Mouse (Mus musculus) stomach, embryonic 15.5 days (tissue): ENCODE measurements around the gene Dnajc16. TPM values are rescaled to one million over a fixed set of nuclear protein-coding genes. Genes with fewer than 3 reads are reported as not detected.

ENCODE experiments used
- ATAC-seq: fragments of 200-750 bp; cut with Nextera tagmentation; 2 replicates; pipeline ENCODE4 v1.8.0; 2017; ENCODE audit warnings: low read depth, moderate number of reproducible peaks, moderate TSS enrichment; ENCODE audit not compliant: insufficient read depth, low FRiP score
- H3K27ac ChIP-seq: fragments of 300-500 bp; sonication (generic); 2 replicates; pipeline ENCODE4 v1.5.1; 2015; ENCODE audit warnings: mild to moderate bottlenecking, inconsistent platforms
- H3K27me3 ChIP-seq: fragments of 300-500 bp; sonication (generic); replicated peaks from 2 replicates; pipeline ENCODE4 v1.6.1; 2015; ENCODE audit warnings: inconsistent platforms
- H3K36me3 ChIP-seq: fragments of 300-500 bp; sonication (generic); 2 replicates; pipeline ENCODE4 v1.6.1; 2015; ENCODE audit warnings: inconsistent platforms
- H3K4me1 ChIP-seq: fragments of 300-500 bp; sonication (generic); 2 replicates; pipeline ENCODE4 v1.6.1; 2015; ENCODE audit warnings: inconsistent platforms
- H3K4me2 ChIP-seq: fragments of 300-500 bp; sonication (generic); 2 replicates; pipeline ENCODE4 v1.6.1; 2015; ENCODE audit warnings: mild to moderate bottlenecking, inconsistent platforms
- H3K4me3 ChIP-seq: fragments of 300-500 bp; sonication (generic); replicated peaks from 2 replicates; pipeline ENCODE4 v1.5.1; 2015; ENCODE audit warnings: inconsistent platforms
- H3K9ac ChIP-seq: fragments of 300-500 bp; sonication (generic); 2 replicates; pipeline ENCODE4 v1.6.1; 2015; ENCODE audit warnings: inconsistent platforms
- H3K9me3 ChIP-seq: fragments of 300-500 bp; sonication (generic); 2 replicates; pipeline ENCODE4 v1.6.1; 2016; ENCODE audit warnings: inconsistent platforms
- WGBS: fragments of 180-500 bp; shearing (Covaris S2); methylation state at CpG from one replicate; pipeline ENCODE4 v1.1.7; 2015; 5-methylcytosine and 5-hydroxymethylcytosine counted together
- polyA plus RNA-seq: library from polyadenylated mRNA; unstranded; fragments of >200 nt; fragmentation: Nextera tagmentation; extraction: Ambion mirVana; gene quantifications from 2 replicates; pipeline ENCODE4 v1.2.1, GENCODE M21; 2015

The Dnajc16 gene
- polyA plus RNA-seq, 1 experiment from 2014 or later = 3.9 TPM

DNA sequence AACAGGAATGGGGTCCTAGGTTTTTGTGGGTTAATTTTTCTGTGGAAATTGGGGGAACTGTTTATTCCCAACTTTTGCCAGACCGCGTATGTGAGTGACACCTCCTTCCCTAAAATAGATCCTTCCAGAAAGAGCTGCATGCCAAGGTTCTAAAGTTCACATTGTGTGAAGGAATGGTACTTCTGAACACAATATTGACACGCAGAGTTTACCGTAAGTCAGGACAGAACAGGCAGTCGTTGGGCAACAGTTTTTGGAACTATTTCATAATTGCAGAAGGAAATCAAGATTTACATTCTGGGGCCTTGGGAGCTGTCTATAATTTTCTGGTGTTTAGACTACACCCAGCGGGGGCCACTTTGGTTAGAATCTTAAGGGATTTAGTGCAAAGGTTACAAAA, 68.8 kb downstream of the Dnajc16 start:
- peak overlapping the region; percentile 40 for H3K27ac ChIP-seq
- 0 out of 2 replicates have a peak, but pooled peaks cover 6% of the 10 kb centered on the region for H3K36me3 ChIP-seq
- H3K4me3 ChIP-seq = peak overlapping the region; percentile 82
- H3K4me2 ChIP-seq = peak overlapping the region; percentile 69
- peak overlapping the region; percentile 77; the same call in 1 of the 2 replicates for H3K9ac ChIP-seq
- no peaks in the 10 kb centered on the region for H3K27me3 ChIP-seq
- no peak for ATAC-seq
- WGBS = 31% methylated on average over 6 of the region's 6 CpGs
- peaks cover 33% of the 10 kb centered on the region for H3K4me1 ChIP-seq
- H3K9me3 ChIP-seq = no peaks in the 10 kb centered on the region

GRCm38 (mm10) chr4:141720761-141721523, 69.8 kb downstream of the Dnajc16 start:
- peak overlapping the region; percentile 40 for H3K27ac ChIP-seq
- H3K4me3 ChIP-seq = peak overlapping the region; percentile 82
- H3K9ac ChIP-seq = no peak overlapping the region
- H3K4me1 ChIP-seq = peaks cover 33% of the 10 kb centered on the region
- H3K4me2 ChIP-seq = peak overlapping the region; percentile 69
- H3K9me3 ChIP-seq = no peaks in the 10 kb centered on the region
- no peaks in the 10 kb centered on the region for H3K27me3 ChIP-seq
- H3K36me3 ChIP-seq = 0 out of 2 replicates have a peak, but pooled peaks cover 6% of the 10 kb centered on the region
- no peak for ATAC-seq
- WGBS = 47% methylated on average over 6 of the region's 6 CpGs

DNA sequence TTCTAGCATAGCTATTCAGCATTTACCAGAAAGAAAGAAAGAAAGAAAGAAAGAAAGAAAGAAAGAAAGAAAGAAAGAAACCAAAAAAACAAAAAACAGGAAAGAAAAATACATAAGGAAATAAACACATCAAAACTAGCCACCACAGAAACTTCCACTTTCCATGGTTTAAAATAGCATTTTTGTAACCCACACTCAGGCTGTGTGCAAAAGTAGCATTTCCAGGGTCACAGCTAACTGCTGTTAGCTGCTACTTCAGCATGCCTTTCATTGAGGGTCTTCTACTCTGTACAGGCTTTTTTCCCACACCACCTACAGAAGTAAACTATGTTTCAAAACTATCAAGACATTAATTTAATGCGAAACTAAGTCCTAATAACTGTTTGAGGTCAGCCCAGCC, 71.4 kb downstream of the Dnajc16 start:
- no peak overlapping the region for H3K9ac ChIP-seq
- no peaks in the 10 kb centered on the region for H3K27me3 ChIP-seq
- H3K4me1 ChIP-seq = peaks cover 28% of the 10 kb centered on the region
- H3K36me3 ChIP-seq = 0 out of 2 replicates have a peak, but pooled peaks cover 6% of the 10 kb centered on the region
- H3K9me3 ChIP-seq = no peaks in the 10 kb centered on the region
- H3K4me2 ChIP-seq = no peak overlapping the region
- 84% methylated on average over 1 of the region's 1 CpGs for WGBS
- H3K27ac ChIP-seq = 0 out of 2 replicates have a peak overlapping the region, but pooled peaks have one; percentile 3
- no peak overlapping the region for H3K4me3 ChIP-seq
- ATAC-seq = no peak

GRCm38 (mm10) chr4:141717633-141718032, 73.1 kb downstream of the Dnajc16 start:
- Histone ChIP-seq H3K27me3 (no peaks in the 10 kb centered on the region), H3K9ac (no peak overlapping the region), H3K4me1 (peaks cover 23% of the 10 kb centered on the region; the same call in 1 of the 2 replicates), H3K36me3 (peaks cover 16% of the 10 kb centered on the region), H3K4me2 (no peak overlapping the region), H3K4me3 (no peak overlapping the region), H3K9me3 (no peaks in the 10 kb centered on the region), H3K27ac (no peak overlapping the region)
- ATAC-seq = no peak
- WGBS = 88% methylated on average over 4 of the region's 4 CpGs

DNA sequence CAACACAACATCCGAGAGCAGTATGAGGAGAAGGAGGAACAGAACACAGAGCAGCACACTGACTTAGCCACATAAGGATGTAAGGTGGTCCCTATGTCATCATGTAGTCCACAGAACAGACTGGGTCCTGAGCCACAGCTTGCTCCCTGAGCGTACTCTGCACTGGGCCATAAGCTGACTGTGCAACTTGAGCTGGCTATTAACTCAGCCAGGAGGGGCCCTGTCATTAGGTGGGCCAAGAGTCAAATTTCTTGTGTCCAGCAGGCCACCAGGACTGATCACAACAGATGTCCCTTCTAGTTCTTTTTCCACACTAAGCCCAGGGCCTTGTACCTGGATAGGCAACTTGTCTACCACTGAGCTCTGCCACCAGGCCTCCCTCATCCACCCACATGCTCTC, 75.7 kb downstream of the Dnajc16 start:
- H3K27me3 ChIP-seq = no peaks in the 10 kb centered on the region
- 61% methylated on average over 2 of the region's 2 CpGs for WGBS
- no peak overlapping the region for H3K4me2 ChIP-seq
- H3K9ac ChIP-seq = no peak overlapping the region
- H3K36me3 ChIP-seq = peaks cover 19% of the 10 kb centered on the region
- no peaks in the 10 kb centered on the region for H3K9me3 ChIP-seq
- H3K4me3 ChIP-seq = no peak overlapping the region
- no peak overlapping the region for H3K27ac ChIP-seq
- no peak for ATAC-seq
- H3K4me1 ChIP-seq = peaks cover 6% of the 10 kb centered on the region; the same call in 1 of the 2 replicates

GRCm38 (mm10) chr4:141713598-141714142, 77.1 kb downstream of the Dnajc16 start:
- Histone ChIP-seq H3K4me3 (no peak overlapping the region), H3K4me1 (no peaks in the 10 kb centered on the region), H3K4me2 (no peak overlapping the region), H3K9me3 (no peaks in the 10 kb centered on the region), H3K36me3 (peaks cover 26% of the 10 kb centered on the region), H3K9ac (no peak overlapping the region), H3K27ac (no peak overlapping the region), H3K27me3 (no peaks in the 10 kb centered on the region)
- 80% methylated on average over 5 of the region's 5 CpGs for WGBS
- ATAC-seq = no peak

DNA sequence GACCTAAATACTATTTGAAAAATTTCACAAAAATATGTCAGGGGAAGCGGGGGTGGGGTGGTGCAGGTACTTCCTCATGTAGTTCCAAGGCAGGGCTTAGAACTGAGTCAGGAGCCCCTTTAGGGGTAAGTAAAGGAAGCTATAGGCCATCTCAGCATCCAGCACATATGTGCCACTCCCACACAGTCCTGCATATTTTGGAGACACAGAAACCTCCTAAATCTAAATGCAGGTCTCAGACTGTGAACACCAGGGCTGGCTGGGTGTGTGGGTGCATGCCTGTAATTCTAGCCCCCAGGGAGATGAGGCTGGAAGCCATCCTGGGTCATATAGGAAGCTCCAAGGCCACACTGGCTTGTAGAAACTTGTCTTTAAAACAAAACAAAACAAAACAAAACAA, 79.5 kb downstream of the Dnajc16 start:
- Histone ChIP-seq H3K4me3 (no peak overlapping the region), H3K9me3 (no peaks in the 10 kb centered on the region), H3K27me3 (no peaks in the 10 kb centered on the region), H3K4me2 (no peak overlapping the region), H3K9ac (no peak overlapping the region), H3K36me3 (peaks cover 50% of the 10 kb centered on the region), H3K4me1 (no peaks in the 10 kb centered on the region), H3K27ac (no peak overlapping the region)
- WGBS = 83% methylated on average over 1 of the region's 1 CpGs
- no peak for ATAC-seq

Other genes with a start within 250 kb of the Dnajc16 start
- 71.1 and 77.2 TPM in 2 replicates for gene Fblim1, start 184.8 kb downstream of the Dnajc16 start, polyA plus RNA-seq
- 4.0 and 6.1 TPM in 2 replicates for gene Tmem82, start 172.3 kb downstream of the Dnajc16 start, polyA plus RNA-seq
- gene Slc25a34, start 167.1 kb downstream of the Dnajc16 start, polyA plus RNA-seq = 0.71 and 0.76 TPM in 2 replicates
- 6.2 and 6.9 TPM in 2 replicates for gene Plekhm2, start 126.0 kb downstream of the Dnajc16 start, polyA plus RNA-seq
- 1.0 TPM in 1 of 2 replicates, not detected in the other for gene Rsc1a1, start 105.3 kb downstream of the Dnajc16 start, polyA plus RNA-seq
- gene Ddi2, start 67.5 kb downstream of the Dnajc16 start, polyA plus RNA-seq = 23.2 and 23.3 TPM in 2 replicates
- gene Agmat, start 44.3 kb downstream of the Dnajc16 start, polyA plus RNA-seq = 7.0 and 10.0 TPM in 2 replicates
- 21.2 and 23.4 TPM in 2 replicates for gene Casp9, start 2.7 kb upstream of the Dnajc16 start, polyA plus RNA-seq
- gene Cela2a, start 35.2 kb upstream of the Dnajc16 start, polyA plus RNA-seq = 475 and 519 TPM in 2 replicates
- 0.42 and 0.79 TPM in 2 replicates for gene Ctrc, start 55.4 kb upstream of the Dnajc16 start, polyA plus RNA-seq
- gene Efhd2, start 84.0 kb upstream of the Dnajc16 start, polyA plus RNA-seq = 125 and 130 TPM in 2 replicates
- gene Fhad1, start 224.2 kb upstream of the Dnajc16 start, polyA plus RNA-seq = 2.0 and 2.7 TPM in 2 replicates